Mouse (Mus musculus): Measurements from ENCODE around the gene Traf7.

The Traf7 gene

DNA sequence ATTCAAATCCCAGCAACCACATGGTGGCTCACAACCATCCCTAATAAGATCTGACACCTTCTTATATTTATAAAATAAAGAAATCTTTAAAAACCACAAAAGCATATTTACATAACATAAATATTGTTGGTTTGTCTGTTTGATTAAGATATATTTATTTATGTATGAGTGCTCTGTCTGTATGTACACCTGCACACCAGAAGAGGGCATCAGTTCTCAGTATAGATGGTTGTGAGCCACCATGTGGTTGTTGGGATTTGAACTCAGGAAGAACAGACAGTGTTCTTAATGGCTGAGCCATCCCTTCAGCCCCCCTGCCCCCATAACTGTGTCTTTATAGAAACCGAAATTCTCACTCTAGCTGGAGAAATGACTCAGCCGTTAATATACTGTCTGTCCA lies 17.5 kb upstream of the Traf7 start:
- DNase-seq (ENCODE audit: low spot score in 2 of 2) = no peak

DNA sequence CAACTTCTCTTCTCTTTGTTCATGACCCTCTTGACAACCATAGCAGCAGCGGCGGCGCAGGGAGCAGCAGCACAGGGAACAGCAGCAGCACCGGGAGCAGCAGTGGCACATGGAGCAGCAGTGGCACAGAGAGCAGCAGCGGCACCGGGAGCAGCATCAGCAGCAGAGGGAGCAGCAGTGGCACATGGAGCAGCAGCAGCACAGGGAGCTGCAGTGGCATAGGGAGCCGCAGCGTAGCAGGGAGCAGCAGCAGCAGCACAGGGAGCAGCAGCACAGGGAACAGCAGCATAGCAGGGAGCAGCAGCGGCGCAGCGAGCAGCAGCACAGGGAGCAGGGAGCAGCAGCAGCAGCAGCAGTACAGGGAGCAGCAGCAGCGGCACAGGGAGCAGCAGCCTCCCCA lies 16.9 kb upstream of the Traf7 start:
- DNase-seq (ENCODE audit: low spot score in 2 of 2) = no peak

GRCm38 (mm10) chr17:24540375-24540774 lies 12.6 kb upstream of the Traf7 start:
- peak; percentile 28 to 74 for DNase-seq (ENCODE audit: low spot score in 2 of 2)

DNA sequence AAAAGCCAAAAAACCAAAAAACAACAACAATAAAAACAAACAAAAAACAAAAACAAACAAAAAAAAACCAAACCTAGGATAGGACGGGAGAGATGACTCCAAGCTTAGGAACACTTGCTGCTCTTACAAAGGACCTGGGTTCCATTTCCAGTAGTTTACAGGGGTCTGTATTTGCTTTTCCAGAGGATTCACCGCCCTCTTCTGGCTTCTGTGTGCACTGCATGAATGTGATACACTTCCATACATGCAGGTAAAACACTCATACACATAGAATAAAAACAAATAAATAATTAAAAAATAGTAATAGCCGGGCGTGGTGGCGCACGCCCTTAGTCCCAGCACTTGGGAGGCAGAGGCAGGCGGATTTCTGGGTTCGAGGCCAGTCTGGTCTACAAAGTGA lies 11.2 kb upstream of the Traf7 start:
- peak; percentile 33 to 61 for DNase-seq (ENCODE audit: low spot score in 2 of 2)

DNA sequence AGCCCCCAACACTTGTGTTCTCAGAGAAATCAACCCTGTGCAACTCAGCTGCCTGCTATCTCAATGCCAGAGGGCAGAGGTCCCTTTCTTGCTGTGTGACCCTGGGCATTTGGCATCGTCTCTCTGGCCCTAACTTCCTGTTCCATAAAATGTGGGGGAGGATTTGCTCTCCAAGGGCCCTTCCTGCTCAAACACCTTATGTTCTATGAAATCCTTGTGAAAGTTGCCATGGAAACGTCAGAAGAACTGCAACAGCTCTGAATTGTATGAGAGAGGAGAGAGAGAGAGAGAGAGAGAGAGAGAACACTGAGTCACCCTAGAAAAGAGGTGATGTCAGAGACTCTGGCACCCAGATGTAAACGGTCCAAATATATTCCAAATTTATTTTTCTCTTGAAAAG lies 9.8 kb upstream of the Traf7 start:
- DNase-seq (ENCODE audit: low spot score in 2 of 2) = no peak

DNA sequence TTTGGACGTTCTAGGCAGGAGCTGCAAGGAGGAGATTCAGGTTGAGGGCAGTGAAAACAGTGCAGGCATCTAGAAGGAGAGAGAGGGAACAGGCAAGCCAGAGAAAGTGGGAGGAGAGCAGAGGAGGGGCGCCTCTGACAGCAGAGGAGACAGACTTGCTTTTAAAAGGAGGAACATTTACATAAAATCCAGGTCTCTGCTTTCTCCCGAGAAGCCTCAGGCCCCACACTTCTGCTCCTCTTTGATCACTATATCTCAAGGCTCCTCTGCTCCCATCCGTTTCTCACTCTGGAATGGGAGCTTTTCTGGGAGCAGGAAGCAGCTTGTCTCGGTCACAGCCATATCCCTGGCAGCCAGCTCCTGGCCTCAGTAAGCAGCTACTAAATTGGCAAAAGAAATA lies 7.6 kb upstream of the Traf7 start:
- no peak for DNase-seq (ENCODE audit: low spot score in 2 of 2)

GRCm38 (mm10) chr17:24534160-24534718 lies 6.5 kb upstream of the Traf7 start, which contains the start of gene Rab26:
Gene Rab26 (minus strand): TSS chr17:24534210.
- no peak for DNase-seq (ENCODE audit: low spot score in 2 of 2)

DNA sequence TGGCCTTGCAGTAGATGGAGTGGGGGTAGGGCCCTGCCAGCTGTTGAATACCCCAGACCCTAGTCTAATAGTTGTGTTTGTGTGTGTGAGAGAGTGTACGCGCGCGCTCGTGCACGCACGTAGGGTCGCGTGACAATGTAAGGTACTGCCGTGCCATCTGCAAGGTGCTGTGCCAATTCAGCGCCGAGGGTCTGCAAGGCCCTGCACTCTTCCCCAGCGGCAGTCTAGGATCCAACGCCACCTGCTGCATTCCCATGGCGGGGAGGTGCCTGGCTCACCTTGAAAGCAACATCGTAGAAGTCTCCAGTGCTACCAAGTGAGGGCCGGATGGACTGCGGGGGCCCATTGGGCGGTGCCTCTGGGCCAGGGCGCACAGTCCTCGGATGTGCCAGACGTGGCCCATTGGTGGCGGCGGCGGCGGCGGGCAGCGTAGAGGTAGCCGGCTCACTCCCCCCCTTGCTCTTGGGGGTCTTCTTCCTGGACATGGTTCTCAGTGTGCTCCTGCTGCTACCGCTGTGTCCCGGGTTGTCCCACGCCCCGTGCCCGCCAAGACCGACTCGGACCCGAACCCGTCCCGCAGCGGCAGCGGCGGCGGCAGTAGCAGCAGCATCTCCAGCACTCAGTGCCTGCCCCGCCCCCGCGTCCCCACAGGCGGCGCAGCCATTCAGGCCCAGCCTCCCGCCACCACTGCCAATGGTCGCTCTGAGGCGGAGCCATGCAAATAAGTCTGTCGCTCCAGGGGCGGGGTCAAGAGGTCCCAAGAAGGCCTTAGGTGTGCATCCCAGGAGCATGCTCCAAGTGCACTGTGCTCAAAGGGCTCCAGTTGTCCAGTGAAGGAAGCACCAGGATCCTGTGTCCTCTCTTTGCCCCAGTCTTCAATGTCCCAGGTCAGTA lies 5.6 kb upstream of the Traf7 start:
- DNase-seq (ENCODE audit: low spot score in 2 of 2) = peak; percentile 75 to 77

DNA sequence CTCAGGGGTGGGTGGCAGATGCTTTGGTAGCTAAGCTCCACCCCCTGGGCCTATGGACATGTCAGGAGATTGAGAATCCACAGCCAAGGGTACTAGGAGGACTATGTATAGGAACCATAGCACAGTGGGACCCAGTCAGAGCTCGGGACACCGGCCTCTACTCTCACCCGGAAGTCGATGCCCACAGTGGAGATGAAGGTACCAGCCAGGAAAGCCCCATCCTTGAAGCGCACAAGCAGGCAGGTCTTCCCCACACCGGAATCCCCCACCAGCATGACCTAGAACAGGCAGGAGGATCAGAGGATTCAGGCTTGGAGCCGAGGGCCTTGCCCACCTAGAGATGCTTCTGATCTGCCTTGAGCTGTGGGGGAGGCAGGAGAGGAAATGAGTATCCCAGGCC lies 4.3 kb upstream of the Traf7 start:
- DNase-seq (ENCODE audit: low spot score in 2 of 2) = no peak

- no peak for DNase-seq (ENCODE audit: low spot score in 2 of 2)
These were observed 3.3 kb upstream of the Traf7 start for GRCm38 (mm10) chr17:24531064-24531463.

DNA sequence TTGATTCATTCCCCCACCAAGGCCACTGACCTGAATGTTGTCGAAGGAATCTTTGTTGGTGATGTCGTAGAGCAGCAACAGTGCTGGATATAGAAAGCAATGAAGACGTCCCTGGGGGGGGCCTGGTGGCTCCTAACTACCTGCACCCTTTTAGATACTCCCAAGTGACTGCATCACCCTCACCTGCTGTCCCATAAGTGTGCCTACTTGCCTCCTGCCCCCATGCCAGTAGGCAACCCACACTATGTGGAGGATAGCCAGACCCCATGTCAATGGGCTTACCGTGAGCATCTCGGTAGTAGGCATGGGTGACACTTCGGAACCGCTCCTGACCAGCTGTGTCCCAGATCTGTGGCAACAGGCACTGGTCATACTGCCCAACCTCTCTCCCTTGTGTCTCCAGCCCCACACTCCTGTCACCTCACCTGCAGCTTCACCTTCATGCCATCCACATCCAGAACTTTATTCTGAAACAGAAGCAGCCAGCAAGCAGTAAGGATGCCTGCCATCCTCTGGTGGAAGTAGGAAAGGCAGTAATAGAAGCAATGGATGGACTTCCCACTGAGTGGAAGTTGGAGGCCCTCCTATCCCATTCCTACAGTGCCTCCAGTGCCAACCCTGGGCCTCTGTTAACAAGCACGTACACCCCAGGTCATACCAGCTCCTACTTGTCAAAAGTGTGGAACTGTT lies 2.8 kb upstream of the Traf7 start:
- DNase-seq (ENCODE audit: low spot score in 2 of 2) = no peak

DNA sequence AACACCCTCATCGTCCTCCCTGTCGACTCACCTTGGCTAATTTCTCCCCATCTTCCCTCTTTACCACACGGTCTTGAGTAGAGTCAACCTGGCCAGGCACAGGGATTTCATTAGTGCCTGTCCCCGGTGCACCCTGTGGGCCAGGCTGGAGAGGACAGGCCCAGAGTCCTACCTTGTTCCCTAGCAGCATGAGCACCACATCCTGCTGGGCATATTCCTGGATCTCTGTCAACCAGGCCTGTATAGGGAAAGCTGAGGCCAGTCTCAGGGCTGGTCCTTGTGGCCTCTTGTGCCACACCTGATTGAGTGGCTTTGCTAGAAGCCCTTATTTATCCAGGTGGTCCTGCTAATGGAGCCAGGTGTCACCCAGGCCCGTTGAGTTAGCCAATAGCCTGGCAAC lies 2.1 kb upstream of the Traf7 start:
- no peak for DNase-seq (ENCODE audit: low spot score in 2 of 2)

- DNase-seq (ENCODE audit: low spot score in 2 of 2) = peak; percentile 33 to 64
These were observed 1.3 kb upstream of the Traf7 start for GRCm38 (mm10) chr17:24529007-24529451.

DNA sequence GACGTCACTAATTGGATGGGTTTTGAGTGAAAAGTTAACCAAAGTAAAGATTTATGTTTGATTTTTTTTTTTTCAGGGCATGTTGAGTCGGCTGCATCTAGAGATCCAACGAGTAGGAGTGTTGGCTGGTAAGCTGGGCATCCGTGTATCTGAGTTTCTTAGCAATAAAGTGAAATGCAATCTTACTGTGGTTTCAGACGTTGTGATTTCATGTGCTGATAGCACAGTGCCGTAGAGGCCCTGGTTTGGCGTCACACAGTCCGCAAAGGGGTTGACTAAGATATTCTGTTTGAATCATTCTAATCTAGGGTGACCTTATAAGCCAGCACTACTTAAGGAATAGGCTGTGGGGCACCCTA lies 801 bp upstream of the Traf7 start:
- no peak for DNase-seq (ENCODE audit: low spot score in 2 of 2)

DNA sequence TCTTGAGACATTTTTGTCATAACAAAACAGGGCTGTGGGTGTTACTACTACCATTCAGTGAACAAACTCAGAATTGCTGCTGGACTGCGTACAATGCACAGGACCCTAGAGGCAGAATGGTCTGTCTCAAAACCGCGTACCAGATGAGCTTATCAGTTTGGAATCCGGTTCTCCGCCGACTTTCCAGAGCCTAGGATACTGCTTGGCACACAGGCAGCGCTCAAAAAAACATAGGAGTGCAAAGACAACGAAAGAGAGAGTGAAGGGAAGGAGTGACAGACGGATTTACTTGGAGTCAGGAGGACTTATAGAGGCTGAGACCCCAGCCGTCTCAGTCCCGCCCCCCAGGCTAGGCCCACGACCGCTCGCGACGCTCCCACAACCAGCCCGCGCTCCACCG lies 423 bp downstream of the Traf7 start:
- no peak for DNase-seq (ENCODE audit: low spot score in 2 of 2)

DNA sequence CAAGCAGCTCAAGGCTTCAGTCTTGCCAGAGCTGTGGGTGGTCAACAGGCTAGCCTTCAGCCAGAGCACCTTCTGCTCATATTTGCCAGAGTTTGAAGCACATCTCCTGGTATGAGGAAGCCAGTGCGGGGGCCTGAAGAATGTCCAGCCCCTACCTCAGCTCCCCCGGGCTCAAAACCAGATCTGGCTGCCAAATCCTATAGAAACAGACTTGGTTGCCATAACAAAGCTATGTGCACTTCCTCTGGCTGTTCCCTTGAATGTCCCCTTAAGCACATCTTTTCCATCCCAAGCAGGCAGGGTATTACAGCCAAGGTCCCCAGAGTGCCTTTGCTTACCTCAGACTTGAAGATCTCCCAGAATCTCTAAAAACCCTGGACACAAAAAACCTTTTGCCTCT lies 3.0 kb downstream of the Traf7 start:
- DNase-seq (ENCODE audit: low spot score in 2 of 2) = no peak

GRCm38 (mm10) chr17:24520450-24520849 lies 7.3 kb downstream of the Traf7 start:
- no peak for DNase-seq (ENCODE audit: low spot score in 2 of 2)

GRCm38 (mm10) chr17:24514270-24515257 lies 13.2 kb downstream of the Traf7 start:
- DNase-seq (ENCODE audit: low spot score in 2 of 2) = no peak

GRCm38 (mm10) chr17:24513609-24514008 lies 14.1 kb downstream of the Traf7 start:
- DNase-seq (ENCODE audit: low spot score in 2 of 2) = peak in 1 of 2 experiments; percentile 18

DNA sequence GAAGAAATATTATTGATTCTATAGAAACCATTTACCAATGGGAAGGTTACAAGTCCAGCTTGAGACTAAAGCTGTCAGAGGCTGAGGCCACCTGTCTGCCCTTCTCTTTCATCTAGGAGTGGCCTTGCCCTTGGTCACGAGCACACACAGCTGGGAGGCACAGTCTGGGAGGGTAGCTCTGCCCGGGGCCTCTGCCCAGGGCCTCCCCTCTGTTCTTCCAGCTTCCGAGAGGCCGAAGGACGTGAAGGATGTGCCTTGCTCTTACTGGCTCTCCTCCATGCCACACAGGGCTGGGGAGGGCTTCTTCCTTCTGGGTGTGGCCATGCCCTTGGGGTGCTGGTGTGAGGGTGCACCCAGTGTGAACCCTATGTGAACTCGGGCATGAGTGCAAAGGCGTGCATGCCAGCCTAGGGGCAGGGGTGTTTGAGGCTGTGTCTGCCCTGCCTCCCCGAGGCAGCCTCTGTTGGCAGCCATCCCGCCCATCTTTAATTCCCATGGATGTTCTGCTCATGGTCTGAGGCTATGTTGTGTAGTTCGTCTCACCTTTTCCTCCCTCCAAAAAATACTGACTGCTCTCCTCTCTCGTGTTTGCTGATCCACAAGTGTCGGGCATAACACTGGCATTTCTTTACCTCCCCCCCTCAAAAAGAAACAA lies 19.8 kb downstream of the Traf7 start:
- no peak for DNase-seq (ENCODE audit: low spot score in 2 of 2)

GRCm38 (mm10) chr17:24507129-24507664 lies 20.5 kb downstream of the Traf7 start:
- DNase-seq (ENCODE audit: low spot score in 2 of 2) = no peak

Measured in thymus, postnatal 10 days (tissue).